Mouse (Mus musculus) retina, postnatal 7 days (tissue): ENCODE results near the gene Fmo1.

Experiments
- DNase-seq: peaks from one replicate; pipeline ENCODE4 v3.0.0-alpha.2; 2012; ENCODE audit warnings: low read depth, low spot score

Fmo1 gene

DNA sequence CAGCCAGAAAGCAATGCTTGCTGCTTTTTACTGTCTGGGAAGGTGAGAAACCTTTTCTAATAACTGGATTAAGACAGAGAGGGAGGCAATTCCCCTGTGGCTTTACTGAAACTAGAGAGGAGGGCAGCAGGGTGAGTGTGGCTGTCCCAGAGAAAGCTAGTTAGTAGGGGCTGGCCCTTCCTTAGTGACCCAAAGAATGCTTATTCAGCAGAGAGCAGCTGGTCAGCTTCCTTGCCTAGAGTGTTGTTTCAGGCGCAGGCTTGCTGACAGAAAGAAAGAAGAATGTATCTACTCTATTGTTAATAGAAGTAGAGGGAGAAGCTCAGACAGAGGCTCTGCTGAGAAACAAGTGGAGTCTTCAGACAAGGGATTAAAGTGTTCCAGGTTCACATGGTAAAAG lies 4.1 kb downstream of the Fmo1 start:
- DNase-seq: no peak

DNA sequence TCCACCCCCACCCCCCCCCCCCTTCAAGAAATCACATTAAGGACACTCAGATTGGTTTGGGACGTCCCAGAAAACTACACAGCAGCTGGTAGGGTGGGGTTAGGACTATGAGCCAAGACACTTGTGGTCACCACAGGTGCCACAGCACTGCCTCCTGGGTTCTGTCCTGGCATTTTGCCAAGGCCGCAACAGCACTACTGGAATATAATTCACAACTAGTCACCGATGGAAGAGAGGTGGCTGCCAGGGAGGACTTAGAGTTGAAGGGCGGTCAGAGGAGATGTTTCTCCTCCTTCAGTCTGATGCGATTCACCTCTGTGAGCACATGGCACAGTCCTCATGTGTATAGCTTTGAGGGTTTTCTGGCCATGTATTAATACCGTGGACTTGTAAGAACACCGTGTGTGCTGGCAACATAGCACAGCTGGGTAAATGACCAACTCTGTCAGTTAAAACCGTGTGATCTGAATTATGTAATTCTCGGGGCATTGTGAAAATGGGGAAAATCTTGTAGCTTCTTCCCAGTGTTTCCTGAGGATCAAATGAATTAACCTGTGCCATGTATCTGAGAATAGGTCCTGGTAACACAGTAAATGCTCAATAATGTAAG lies 6.3 kb downstream of the Fmo1 start:
- no peak for DNase-seq

DNA sequence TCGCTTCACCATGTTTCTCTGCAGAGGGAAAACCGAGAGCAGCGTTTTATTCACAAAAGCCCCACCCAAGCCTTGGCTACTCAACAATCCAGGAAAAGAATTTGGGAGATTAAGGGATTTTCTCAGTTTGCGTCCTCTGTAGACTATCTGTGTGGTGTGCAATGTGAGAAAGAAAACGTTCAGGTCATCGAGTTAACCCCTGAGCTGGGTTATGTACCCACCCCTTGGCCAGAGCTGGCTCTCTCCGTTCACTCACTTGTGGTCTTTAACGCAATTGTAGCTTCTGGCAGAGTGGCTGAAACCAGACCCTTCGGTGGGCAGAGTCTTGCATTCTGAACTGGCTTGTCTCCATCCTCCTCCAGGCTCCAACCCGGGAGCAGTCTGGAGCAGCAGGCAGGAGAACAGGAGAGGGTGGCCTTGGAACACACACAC lies 6.8 kb downstream of the Fmo1 start:
- DNase-seq: no peak

DNA sequence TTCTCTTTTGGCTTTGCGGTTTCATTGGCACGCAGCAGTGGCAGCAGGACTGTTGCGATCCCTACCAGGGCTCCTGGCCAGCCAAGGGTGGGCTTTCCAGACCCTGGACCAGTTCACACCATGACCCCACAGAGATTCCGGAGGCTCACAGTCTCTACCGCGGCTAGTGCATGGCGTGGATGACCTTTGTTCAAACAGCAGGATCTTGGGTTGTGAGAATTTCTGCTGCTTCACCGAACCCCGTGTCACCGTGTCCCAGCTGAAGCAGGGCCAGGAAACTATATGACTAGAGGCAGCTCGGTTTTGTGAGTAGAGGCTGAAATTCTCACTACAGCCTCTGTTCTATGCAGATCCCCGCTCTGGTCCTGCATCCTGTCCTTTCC lies 7.7 kb downstream of the Fmo1 start:
- DNase-seq: no peak

DNA sequence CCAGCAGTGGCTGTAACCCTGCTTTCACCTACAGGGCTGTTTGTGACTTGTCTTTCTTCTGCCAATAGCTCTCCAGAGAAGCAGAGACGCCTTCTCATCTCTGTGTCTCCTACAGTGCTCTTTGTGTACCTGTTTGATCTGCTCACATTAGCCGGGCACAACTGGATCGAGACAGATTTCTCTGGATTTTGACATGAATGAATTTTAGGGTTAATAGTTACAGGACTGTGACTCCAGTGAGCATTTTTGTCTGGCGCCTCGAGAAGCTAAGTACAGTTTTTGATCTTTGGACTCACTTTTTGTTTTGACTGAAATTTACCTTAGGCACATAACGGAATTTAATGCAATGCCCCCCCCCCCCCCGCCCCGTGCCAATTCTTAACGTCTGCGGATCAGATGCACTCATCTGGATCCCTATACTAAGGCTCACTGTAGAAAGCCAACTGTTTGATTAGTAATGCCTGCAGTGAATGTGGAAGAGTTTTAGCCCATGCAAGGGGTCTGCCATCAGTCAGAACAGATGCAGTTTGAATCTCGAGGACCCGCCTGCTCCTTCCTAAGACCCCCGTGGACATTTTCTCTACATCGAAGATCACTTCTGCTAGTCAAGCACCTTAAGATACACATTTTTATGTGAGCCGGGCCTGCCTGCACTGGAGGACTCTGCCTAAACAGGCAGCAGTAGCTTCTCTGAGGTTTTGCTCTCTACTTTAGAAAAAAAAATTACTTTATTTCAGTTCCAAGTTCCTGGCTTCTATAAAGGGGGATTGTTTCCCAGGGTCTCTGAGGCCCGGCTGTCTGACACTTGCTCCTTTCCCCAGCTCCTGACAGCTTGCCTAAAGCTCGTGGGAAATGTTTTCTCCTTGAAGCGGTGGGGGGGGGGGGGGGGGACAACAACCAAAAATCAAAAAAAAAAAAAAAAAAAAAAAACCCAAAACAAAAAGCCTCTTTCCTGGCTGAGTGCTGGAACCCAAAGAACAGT lies 8.4 kb downstream of the Fmo1 start:
- DNase-seq: no peak

DNA sequence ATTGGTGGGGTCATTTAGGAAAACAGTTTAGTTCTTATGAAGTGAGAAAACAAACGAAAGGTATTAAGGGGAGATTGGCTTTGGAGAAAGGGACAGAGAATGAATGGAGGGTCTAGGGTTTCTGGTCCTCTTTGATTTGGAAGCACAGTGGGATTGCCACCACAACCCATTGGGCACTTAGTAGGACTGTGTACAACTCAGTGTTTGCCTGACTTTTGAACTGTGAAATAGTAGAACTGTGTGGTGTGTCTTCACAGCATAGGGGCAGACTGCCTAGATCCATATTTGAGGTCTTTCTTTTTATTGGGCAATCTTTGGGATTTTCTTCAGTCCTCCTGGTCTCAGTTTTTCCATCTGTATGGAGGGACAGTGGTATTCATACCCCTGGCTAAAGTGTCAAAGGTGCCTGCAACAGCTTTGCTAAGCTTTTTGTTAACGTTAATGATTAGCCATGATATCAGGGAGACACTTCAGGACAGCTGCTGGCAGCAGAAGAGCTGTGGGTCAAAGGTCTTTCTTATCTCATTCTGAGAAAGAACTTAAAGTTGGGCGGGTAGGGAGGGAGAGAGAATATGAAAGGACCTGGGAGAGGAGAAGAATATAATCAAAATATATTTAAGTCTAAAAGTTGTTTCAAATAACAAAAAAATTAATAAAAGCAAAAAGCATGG lies 12.5 kb downstream of the Fmo1 start:
- DNase-seq: no peak

DNA sequence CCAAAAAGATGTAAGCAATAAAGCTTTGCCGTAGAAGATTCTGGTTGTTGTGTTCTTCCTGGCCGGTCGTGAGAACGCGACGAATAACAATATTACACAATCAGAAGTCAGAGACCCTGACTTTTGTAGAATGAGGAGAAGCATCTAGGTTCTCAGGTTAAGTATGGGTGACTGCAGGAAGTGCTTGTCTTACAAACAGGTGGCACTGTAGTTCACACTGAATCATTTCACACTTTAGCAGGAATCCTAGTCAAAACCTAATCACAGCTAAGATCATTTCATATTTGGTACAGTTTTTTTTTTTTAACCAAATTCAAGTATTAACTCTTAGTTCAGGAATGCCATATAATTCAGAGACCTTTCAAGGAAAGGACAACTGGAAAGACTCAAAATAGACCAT lies 18.9 kb downstream of the Fmo1 start:
- DNase-seq: no peak

DNA sequence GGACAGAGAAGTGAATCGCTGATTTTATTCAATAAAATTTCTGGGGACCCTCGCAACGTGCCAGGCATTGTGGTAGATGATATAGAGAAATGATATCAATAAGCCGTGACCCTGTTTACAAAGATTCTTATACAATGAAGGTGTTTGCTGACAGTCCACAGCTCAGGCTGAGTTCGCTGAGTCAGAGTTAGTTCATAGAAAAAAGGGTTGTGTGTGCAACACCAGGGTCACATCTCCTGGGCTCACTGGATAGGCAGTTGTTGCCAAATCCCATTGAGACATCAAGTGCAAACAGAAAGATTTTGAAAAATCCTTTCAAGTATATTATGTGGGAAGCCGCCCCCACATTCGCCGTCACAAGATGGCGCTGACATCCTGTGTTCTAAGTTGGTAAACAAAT lies 26.2 kb downstream of the Fmo1 start:
- DNase-seq: no peak

DNA sequence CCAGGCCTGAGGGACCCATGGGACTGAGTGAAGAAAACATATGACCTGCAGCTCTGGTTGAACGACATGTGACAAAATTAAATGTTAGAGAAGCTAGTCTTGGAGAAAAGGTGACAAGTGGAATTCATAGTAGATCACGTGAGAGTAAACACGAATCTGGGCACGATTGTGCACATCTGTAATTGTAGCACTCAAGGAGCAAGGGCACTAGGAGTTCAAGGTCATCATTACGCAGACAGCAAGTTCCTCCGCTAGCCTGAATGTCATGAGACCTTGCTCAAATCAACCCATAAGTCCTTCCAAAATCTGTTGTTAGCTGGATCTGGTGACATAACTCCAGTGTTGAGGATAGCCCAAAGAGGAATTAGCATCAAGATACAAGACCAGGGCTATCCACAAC lies 27.4 kb downstream of the Fmo1 start:
- DNase-seq: no peak

DNA sequence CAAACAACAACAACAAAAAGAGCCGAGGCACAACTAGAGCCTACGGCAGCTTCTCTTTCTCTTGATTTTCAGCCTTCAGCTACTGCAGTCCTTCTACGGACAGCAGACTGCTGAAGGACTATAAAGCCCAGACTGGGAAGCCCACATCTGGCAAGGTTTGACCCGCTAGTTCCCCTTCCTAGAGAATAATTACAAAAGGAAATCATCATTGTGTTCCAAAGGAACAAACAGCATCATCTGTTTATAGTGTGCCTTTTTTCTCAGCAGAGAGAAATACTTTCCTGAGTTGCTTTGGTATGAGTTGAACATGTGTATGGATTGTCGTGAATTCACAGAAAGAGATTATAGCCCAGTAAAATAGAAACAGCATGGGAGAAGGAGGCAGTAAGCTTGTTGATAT lies 32.1 kb downstream of the Fmo1 start:
- no peak for DNase-seq

DNA sequence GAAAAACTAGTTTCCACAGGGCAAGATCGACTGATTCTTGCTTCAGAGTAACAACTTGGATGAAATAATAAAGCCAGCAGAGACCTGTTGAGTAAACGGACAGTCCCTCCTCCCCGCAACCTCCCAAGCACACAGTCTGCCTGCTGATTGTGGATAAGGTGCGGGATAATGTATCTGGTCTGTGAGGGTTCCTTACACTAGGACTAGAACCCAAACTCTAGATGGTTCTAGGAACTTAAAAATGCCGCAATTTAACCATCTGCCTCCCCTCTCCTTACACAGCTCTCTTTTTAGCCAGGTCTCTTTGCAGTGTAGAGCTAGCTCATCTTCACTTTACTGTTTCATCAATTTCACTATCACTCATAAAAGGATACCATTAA lies 33.8 kb downstream of the Fmo1 start:
- no peak for DNase-seq

DNA sequence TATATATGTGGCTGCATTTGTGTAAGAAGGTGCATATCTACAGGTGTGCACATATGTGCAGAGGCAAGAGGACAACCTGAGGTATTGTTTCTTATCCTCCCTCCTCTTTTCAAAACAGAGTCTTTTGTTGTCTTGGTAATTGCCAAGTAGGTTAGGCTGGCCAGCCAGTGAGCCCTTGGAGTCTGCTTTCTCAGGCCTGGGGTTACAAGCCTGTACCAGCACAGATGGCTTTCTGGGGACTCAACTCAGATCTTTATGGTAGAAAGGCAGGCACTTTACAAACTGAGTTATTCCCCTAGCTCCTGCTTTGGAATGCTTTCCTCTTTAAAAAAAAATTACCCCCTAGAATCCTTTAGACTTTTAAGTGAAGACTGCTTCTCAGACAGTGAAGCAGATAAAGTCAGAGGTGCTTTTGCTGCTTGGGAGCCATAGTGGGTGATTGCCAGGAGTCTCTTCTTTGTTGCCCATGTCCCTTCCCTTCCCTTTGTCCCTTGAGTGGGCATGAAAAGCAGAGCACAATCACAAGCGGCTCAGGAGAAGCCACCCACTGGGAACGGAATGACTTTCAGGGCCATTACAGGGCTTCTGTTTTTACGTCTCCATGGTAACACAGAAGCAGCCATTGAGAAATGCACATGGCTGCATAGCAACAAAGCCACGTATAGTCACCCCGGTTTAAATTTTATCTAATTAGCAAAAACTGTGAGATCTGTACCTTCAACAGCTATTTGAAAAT lies 34.4 kb downstream of the Fmo1 start:
- DNase-seq: no peak

DNA sequence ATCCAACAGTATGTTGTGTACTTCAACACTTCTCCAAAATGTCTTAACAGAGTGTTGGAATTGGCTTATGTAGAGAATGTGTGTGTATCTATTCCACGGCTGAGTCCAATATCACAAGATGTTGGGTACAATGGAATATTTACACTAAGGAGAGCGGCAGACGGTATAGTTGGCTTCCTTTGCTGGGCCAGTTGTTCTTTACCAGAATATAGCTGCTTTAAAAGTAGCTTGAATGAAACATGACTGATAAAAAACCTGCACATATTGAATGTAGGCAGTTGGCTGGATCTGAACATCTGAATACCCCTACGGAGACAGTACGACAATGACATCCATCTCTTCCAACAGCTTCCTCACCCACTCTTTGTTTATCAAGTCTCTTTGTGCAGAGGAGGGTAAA lies 47.1 kb downstream of the Fmo1 start:
- no peak for DNase-seq

DNA sequence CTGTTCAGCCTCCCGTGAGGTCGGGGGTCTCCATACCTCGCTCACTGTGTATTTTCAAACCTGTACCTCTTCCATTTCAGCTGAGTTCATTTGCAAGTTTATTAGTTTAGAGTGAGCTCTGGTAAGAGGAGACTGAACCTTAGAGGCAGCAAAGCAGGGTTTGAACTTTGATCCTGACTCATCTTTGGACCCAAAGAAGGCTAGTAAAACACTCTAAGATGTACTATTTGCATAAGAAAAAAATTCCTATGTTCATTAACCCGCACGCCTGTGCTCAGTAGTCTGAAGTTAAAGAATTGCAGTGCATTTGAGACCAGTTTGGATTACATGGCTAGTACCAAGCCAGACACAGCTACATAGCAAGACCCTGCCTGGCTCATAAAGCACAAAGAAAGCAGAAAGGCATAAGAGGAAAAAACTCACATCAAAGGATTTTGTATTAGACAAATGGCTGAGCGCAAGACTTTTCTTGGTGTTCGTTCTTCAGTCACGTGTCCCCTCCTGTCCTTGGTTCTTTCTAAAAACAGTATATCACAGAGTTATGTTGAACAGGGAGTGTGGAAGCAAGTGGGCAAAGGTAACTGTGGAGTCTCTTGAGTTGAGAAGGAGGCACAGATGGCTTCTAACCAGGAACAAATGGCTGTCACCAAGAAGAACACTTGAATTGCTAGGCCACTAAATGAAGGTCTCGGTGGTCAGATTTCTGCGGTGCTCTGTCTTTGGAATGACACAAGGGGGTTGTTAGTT lies 50.9 kb downstream of the Fmo1 start:
- no peak for DNase-seq

DNA sequence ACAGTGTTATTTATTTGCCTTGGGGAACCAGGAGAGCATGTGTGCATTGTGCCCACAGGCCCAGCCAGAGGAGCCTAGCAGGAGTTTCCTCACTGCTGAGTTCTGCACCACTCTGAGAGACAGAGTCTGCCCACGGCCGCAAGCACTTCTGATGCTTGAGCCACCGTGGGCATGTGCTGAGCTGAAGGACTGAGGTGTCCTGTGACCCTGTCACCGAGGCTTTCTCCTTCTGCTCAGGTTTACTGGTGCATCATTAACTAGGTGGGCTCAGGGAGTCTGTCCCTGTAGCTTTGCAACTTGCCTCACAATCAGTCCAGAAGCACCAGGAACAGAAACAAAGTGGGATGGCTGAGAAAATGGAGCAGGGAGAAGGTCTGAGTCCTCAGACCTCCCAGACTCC lies 51.5 kb downstream of the Fmo1 start:
- no peak for DNase-seq

DNA sequence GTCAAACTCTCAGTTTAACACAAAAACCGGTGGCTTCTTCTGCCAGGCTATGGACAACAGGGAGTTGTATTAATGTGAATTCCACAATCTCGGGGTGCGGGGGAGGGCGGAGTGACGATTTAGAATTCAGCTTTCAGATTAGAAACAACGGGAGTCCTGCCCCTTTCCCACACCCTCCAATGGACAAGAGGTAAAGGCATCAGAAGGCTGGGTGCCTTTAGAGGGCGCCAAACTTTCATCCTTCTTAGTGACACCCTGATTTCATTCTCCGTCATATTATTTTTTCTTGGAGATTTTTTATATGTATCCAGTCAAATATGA lies 52.6 kb downstream of the Fmo1 start, which contains the start of gene Fmo4:
TSS of gene Fmo4 (minus strand) at position 137 of the 321 bp plus-strand sequence.
- no peak for DNase-seq

DNA sequence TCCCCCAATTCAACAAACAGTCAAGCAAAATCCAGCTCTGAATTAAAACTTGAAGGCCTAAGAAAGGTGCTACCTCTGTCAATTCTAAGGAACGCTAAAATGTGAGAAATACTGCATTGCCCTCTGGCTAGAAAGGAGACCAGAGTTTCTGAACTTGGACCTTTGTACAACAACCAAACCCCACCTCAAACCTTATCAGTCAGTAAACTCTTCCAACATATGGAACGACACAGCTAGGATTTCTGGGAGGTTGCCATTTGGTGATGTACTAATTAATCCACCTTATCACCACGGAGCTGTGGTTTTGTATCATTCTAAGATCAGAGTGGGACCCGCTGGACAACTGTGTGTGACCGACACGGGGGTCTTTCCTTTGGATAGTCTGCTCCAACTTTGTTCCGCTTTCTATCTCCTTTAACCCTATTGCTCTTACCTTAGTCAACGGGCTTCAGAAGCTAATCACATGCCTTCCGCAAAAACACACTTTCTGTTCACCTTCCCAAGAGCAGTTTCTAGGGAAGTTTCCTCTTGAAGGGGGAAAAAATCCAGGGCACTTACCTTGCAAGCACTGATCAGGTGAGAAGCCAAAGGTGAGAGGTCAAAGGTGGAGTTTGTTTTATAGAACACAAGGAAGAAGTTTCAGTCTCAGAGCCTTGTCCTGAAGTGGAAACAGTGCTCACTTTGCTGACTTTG lies 53.1 kb downstream of the Fmo1 start:
- no peak for DNase-seq

DNA sequence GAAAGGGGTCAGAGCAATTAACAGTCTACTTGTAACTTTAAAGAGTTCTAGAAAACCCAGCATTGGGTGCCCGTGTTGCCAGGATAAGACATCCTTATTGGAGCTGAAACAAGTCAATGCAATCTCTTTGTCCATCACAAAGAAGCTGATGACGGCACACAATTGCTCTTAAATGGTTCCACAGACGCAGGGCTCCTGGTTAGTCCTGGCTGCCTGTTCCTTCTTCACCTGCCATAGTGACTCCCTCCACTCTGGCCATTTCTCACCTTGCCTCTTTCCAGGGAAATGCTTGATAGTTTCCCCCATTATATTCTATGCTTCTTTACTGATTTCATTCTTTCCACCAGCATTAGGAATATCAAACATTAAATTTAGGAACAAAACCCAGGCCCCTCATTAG lies 57.9 kb downstream of the Fmo1 start:
- DNase-seq: no peak

DNA sequence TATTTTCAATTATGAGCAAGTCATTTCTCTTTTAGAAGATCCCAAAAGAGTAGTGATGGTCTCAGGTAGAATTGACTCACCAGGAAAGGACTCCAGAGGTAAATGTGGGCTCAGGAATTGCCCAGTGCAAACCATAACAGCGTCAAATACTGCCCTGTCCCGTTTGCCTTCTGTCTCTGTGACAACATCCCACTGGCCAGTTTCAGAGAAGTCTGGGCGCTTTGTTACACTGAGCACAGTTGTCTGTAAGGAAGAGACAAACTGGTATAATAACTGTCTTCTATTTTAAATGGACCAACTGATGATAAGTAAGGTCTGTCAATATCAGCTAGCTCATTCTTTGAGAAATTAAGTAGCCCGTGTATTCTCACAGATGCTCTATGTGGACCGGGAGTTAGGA lies 59.0 kb downstream of the Fmo1 start:
- no peak for DNase-seq

DNA sequence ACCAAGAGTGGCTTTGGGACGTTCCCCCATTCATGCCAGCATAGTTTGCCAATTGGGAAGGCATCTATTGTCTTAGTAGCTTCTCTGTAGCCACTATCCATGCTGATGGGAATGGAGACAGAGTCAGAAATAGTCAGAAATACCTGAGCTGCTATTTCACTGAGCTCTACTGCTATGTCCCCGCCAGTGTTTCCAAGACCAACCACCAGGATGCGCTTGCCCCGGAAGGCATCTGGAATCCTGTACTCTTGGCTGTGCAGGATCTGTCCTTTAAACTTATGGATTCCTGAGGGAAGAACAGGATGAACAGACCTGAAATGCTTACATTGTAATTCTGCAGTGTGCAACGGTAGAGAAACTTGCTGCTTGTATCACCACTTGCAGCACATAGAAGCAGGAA lies 61.4 kb downstream of the Fmo1 start:
- no peak for DNase-seq

DNA sequence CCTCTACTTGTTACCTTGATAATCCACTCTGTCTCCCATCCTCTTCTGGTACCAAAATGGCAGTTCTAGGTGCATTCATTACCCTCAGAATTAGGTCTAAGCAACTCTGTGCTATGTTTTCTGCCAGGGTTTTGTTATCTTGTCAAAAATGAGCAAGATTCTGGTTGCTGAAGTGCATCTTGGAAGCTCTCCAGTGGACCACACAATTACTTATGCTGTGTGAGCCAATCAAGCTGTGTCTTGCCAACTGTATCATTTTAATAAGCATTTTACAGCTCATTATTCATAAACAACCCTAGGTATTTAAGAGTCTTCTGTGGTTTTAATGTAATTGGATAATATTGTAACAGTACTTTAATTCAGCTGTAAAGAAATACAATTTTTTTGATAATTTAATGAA lies 70.0 kb downstream of the Fmo1 start:
- DNase-seq: no peak
